Comparison of ENCODE assay signal across 19 mouse cellular contexts in the genomic region with DNA sequence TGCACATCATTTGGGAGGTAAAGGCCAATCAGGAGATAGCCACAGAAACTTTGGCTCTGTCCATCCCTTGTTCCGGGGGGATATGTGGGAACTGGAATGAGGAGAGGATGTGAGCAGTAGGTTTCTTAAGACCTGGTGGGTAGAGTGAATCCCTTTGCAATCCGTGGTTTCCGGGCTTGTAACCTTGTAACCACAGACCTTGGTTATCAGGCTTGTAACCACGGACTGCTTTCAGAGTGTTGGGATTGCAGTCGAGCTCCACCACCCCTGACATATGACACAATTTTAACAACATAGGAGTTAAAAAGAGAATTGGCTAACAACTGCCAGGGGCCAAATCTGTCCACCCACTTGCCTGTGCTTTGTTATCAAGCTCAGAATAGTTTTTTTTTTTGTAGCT.
DNase-seq lines count a peak whose midpoint lies in the region; ATAC-seq and TF ChIP-seq lines count a peak whose summit lies in the region.
"Had no signal": no experiment of that assay in that cellular context is flagged by ENCODE, and none has a peak within 500 bp of the region (broad histone marks: within the 10 kb centered on the region; RNA-seq: fewer than 3 reads in every experiment).

No protein-coding gene starts in this region.

- ATAC-seq in hindbrain, embryonic 14.5 days (ENCODE audit: low FRiP score): no peak
- peak; percentile 68 for ATAC-seq in Patski
- ATAC-seq: intestine, postnatal 0 days; liver, postnatal 0 days had no signal

- in situ Hi-C loops in Patski (cut with MboI; ENCODE audit: low pct_unique_long_range_greater_than_20kb): no loop called here

- POLR2A ChIA-PET in Patski (lab: Charles Lee): interaction anchor here (0.7 kb wide), 1 partner anchor 8 kb away, joined by 3 read pairs; no protein-coding TSS in a partner anchor

- H3K4me3 ChIP-seq in hindbrain, embryonic 14.5 days (replicated peaks; ENCODE audit: low read length): no peak overlapping the region
- H3K4me3 ChIP-seq in hindbrain, embryonic 10.5 days: no peak overlapping the region
- H3K4me3 ChIP-seq in myocyte: no peak overlapping the region
- H3K4me3 ChIP-seq: forebrain, embryonic 13.5 days; heart, embryonic 12.5 days; limb, embryonic 12.5 days; midbrain, embryonic 15.5 days had no signal

- no peaks in the 10 kb centered on the region for H3K9me3 ChIP-seq in hindbrain, embryonic 14.5 days (ENCODE audit: control insufficient read depth, low read length)
- no peaks in the 10 kb centered on the region for H3K9me3 ChIP-seq in hindbrain, embryonic 10.5 days
- H3K9me3 ChIP-seq: forebrain, embryonic 13.5 days; heart, embryonic 12.5 days; limb, embryonic 12.5 days; midbrain, embryonic 15.5 days had no signal

- H3K27me3 ChIP-seq in hindbrain, embryonic 14.5 days (ENCODE audit: control insufficient read depth, insufficient read depth, low read length): no peaks in the 10 kb centered on the region
- H3K27me3 ChIP-seq in hindbrain, embryonic 10.5 days (ENCODE audit: insufficient read depth, poor library complexity, severe bottlenecking): no peaks in the 10 kb centered on the region
- H3K27me3 ChIP-seq in Patski (no peaks in the 10 kb centered on the region), myocyte (ENCODE audit: control insufficient read depth, insufficient read depth, insufficient read length) (no peaks in the 10 kb centered on the region)
- H3K27me3 ChIP-seq: forebrain, embryonic 13.5 days; heart, embryonic 12.5 days; limb, embryonic 12.5 days; midbrain, embryonic 15.5 days had no signal

- no peaks in the 10 kb centered on the region for H3K79me2 ChIP-seq in myocyte (ENCODE audit: control insufficient read depth, insufficient read depth)

- H3K36me3 ChIP-seq in hindbrain, embryonic 14.5 days (replicated peaks; ENCODE audit: control insufficient read depth, insufficient read depth): no peaks in the 10 kb centered on the region
- no peaks in the 10 kb centered on the region for H3K36me3 ChIP-seq in hindbrain, embryonic 10.5 days
- no peaks in the 10 kb centered on the region for H3K36me3 ChIP-seq in myocyte (ENCODE audit: control insufficient read depth, insufficient read depth)
- H3K36me3 ChIP-seq: heart, embryonic 12.5 days; limb, embryonic 12.5 days; midbrain, embryonic 15.5 days had no signal

- no peak overlapping the region for H3K9ac ChIP-seq in hindbrain, embryonic 14.5 days
- H3K9ac ChIP-seq: forebrain, embryonic 13.5 days; heart, embryonic 12.5 days; limb, embryonic 12.5 days; liver, postnatal 0 days; midbrain, embryonic 15.5 days had no signal

- H3ac ChIP-seq in myocyte (ENCODE audit: control insufficient read depth, insufficient read length): no peak overlapping the region

- H3K4me2 ChIP-seq in hindbrain, embryonic 14.5 days (replicated peaks): no peak overlapping the region
- peak overlapping the region; percentile 9 for H3K4me2 ChIP-seq in myocyte (ENCODE audit: low read depth)
- H3K4me2 ChIP-seq: forebrain, embryonic 13.5 days; heart, embryonic 12.5 days; limb, embryonic 12.5 days; liver, embryonic 11.5 days; midbrain, embryonic 15.5 days had no signal

- CTCF ChIA-PET in Patski (lab: Charles Lee): interaction anchor here (1.0 to 1.2 kb wide), 2 partner anchors 18 to 20 kb away, joined by 3 to 5 read pairs; no protein-coding TSS in a partner anchor

- no peak for TF ChIP-seq CTCF in Patski (IDR thresholded peaks at IDR 0.05)

- no peak for DNase-seq in hindbrain, embryonic 14.5 days (ENCODE audit: low spot score)
- DNase-seq in hindbrain, embryonic 10.5 days (ENCODE audit: low spot score): no peak
- DNase-seq in Muller cell, postnatal 12 days (ENCODE audit: inconsistent ontology term): peak; percentile 26
- peak; percentile 59 for DNase-seq in Patski (ENCODE audit: low read depth, low spot score)
- DNase-seq in urinary bladder, postnatal 4 days (ENCODE audit: low spot score in 2 of 2): no peak
- DNase-seq in layer of hippocampus, adult 18-20 months (ENCODE audit: low spot score in 2 of 2): no peak
- DNase-seq: cerebellum, adult 11 months; cerebellum, adult 9-11 months; heart, postnatal 10 days; kidney, postnatal 25 days; liver, postnatal 0 days; lung, postnatal 36 days had no signal

- 69% methylated on average over 5 of the region's 5 CpGs for WGBS in hindbrain, embryonic 14.5 days
- WGBS in hindbrain, embryonic 10.5 days: 86% methylated on average over 5 of the region's 5 CpGs

- peak overlapping the region; percentile 43; the same call in 1 of the 2 replicates for H3K27ac ChIP-seq in hindbrain, embryonic 14.5 days
- H3K27ac ChIP-seq in hindbrain, embryonic 10.5 days: no peak overlapping the region
- H3K27ac ChIP-seq: forebrain, embryonic 13.5 days; limb, embryonic 12.5 days; midbrain, embryonic 15.5 days had no signal

- peaks cover 4% of the 10 kb centered on the region; the same call in 1 of the 2 replicates for H3K4me1 ChIP-seq in hindbrain, embryonic 14.5 days (replicated peaks; ENCODE audit: control insufficient read depth, insufficient read depth, low read length)
- no peaks in the 10 kb centered on the region for H3K4me1 ChIP-seq in hindbrain, embryonic 10.5 days (replicated peaks)
- H3K4me1 ChIP-seq: midbrain, embryonic 15.5 days had no signal

- TF ChIP-seq POLR2A in myocyte (IDR thresholded peaks at IDR 0.05; ENCODE audit: insufficient read length, low read depth): no peak

TF ChIP-seq in myocyte, 11 proteins besides CTCF, POLR2A, EP300 and RAD21:
- TF ChIP-seq POLR2AphosphoS2 (IDR thresholded peaks at IDR 0.05; ENCODE audit: insufficient read length, low read depth): no peak
- no peak for TF ChIP-seq REST (IDR thresholded peaks at IDR 0.05; ENCODE audit: insufficient read depth, insufficient read length)
- TF ChIP-seq E2F4 (IDR thresholded peaks at IDR 0.05; ENCODE audit: insufficient read depth): no peak
- TF ChIP-seq USF1 (IDR thresholded peaks at IDR 0.05; ENCODE audit: low read depth): no peak
- no peak for TF ChIP-seq MYOD1 (IDR thresholded peaks at IDR 0.05; ENCODE audit: control insufficient read depth in 1 of 3, insufficient read length in 2 of 3, low read depth in 2 of 3)
TF ChIP-seq in myocyte: peak in this region for 0.

Comparison
In these comparisons a context has a peak if more than half of its experiments do, and no peak if none do; other contexts are left out.
1. DNase-seq: peak in Muller cell, postnatal 12 days (single experiment) and Patski (single experiment); none in hindbrain, embryonic 14.5 days (single experiment), hindbrain, embryonic 10.5 days (single experiment), urinary bladder, postnatal 4 days (0 of 2) and layer of hippocampus, adult 18-20 months (0 of 2).